Mouse (Mus musculus) lung, postnatal 36 days (tissue): ENCODE data around the gene Pgm3.
"Not testable (repeated sequence)": the region's sequence is repeated elsewhere in the genome, so short reads cannot be mapped to it uniquely, and the experiment has no call there.

Experiments used
- DNase-seq: peaks from one replicate; pipeline ENCODE4 v3.0.0; 2022; ENCODE audit warnings: mixed read lengths

Pgm3 gene

DNA sequence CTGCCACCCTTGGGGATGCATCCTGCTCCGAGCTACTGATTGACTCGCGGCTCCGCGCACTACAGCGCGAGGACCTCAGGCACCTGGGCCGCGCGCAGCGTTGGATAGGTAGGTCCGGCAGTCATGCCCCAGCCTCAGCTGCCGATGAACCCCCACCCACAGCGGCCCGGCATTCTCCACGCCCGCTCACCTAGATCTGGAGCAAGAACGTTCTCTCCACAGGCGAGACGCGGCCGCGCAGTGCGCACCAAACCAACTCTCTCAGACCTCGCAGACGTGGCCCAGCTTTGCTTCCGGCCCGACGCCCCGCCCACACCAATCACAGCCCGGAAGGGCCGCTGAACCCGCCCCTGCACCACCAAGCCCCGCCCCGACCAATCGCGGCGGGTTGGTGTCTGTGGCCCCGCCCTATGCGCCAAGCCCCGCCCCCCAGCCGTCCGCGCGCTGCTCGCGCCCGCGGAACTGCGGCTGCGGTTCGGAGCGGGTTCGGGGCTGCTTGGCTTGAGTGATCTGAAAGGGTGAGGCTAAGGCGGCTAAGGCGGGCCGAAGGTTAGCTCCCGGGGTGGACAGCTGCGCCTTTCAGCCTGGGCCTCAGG, at the start of gene Pgm3, which contains the start of gene Rwdd2a:
Gene Pgm3, minus strand, starts transcription at position 303 of the 596 bp plus-strand sequence.
Gene Rwdd2a, plus strand, starts transcription at position 452 of the 596 bp plus-strand sequence.
- peak; percentile 97 for DNase-seq

DNA sequence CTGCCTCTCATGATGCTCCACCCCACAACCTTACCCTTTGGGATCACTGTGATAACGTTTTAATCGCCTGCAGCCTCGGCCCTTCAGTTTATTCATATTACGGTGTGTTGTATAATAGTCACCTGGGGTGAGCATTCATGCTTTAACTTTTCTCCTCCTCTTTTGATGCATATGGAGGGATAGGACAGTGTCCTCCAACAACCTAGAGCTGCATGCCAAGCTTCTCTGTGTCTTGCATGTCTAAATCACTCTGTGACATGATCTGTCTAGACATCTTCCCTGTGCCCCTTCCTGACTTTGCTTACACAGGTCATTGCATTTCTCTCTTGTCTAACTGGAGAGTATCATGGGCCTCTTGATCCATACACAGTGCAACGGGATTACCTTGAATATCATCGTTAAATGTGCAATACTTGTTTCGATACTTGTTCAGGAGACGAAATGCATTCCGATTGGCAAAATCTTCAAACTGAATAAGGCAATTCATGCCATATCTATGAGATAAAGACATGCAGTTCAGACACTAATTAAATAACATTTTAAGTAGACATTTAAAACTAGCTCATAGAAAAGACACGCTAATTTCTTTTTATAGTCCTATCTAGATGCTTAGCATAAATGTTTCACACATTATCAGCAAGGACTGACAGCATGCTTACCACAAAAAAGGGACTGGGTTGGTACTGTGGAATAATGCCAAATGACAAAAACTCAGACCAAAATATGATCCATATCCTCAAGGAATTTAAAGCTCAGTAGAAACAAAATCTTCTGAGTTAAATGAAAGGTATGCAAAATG, 47.9 kb upstream of the Pgm3 start:
- no peak for DNase-seq

DNA sequence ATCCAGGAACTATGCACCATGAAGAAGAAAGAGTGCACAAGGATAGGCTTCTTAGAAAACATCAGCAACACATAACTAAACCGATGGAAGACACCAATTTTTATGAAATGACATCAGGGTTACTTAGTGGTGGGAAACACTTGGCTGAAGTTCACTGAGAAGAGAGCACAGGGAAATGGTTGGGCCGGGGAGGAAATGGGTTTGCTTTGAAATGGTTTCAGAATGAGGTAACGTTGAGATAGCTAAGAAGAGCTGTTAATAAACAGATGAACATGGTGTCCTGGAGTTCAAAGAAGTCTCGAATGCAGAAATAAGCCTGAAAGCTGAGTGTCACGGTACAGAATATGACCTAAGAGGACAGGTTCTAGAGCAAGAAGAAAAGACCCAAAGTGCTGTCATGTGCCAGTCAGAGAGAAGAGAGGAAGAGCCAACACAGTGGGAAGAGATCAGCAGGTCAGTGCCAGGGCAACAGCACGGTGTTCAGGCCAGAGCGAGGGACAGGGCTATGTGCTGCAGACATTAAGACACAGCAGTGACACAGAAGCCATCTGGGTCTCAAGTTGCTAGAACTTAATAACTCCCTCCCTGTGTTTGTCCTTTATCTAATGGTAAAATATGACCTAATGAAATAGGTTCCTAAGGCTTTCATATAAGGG, 46.3 kb upstream of the Pgm3 start:
- no peak for DNase-seq

DNA sequence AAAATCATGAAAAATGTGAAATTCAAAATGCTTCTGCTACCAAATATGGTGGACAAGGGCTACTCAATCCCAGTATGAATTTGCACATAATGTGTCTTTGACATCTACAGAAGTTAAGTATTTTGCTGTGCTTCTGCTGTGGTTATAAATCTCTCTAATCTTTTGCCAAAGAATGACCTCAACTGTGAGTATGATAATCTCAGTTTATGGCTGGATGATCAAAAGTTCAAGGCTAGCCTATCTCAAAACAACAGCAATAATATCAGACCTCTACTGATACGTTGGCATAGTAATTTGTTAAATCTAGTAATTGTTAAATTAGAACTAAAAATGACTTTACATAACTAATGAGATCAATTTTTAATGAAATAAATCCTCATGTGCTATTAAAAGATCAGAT, 44.1 kb upstream of the Pgm3 start:
- no peak for DNase-seq

DNA sequence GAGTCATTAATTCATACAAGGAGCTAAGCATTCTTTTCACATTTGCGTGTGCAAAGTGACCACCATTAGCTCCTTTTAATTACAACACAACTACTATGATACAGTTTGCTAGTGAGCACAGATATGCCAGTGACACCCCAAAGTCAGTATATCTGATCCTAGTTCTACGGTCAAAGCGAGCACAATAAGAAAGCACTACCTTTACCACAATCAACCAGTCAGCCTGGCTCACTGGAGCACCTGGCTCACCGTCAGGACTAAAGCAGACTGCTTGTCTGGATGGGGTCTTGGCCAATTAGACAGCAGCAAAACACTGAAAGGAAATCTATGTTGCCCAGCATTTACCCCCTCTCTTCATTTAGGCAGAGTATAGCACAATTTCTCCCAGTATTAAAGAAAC, 40.4 kb upstream of the Pgm3 start:
- DNase-seq: no peak

- peak; percentile 20 for DNase-seq
Observed at GRCm38 (mm10) chr9:86605776-86606175, 34.1 kb upstream of the Pgm3 start.

- DNase-seq: no peak
Observed at GRCm38 (mm10) chr9:86599723-86600303, 28.2 kb upstream of the Pgm3 start.

GRCm38 (mm10) chr9:86596983-86597382, 25.3 kb upstream of the Pgm3 start:
- not testable (repeated sequence) for DNase-seq

DNA sequence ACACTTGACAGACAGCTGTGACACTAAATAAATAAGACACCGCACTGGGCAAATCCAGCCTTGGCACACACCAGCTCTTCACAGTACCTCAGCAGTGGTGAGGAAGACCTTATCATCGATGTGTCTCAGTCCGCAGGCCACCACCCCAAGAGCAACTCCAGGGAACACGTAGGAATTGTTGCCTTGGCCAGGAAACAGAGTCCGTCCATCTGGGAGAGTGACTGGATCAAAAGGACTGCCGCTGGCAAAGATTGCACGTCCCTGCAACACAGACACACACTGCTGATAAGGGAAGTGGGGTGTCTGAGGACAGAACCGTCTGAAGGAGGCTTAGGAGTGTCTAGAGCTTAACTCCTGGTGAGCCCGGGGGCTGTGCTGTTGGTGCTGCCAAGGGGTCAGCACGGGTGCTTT, 22.7 kb upstream of the Pgm3 start:
- not testable (repeated sequence) for DNase-seq

DNA sequence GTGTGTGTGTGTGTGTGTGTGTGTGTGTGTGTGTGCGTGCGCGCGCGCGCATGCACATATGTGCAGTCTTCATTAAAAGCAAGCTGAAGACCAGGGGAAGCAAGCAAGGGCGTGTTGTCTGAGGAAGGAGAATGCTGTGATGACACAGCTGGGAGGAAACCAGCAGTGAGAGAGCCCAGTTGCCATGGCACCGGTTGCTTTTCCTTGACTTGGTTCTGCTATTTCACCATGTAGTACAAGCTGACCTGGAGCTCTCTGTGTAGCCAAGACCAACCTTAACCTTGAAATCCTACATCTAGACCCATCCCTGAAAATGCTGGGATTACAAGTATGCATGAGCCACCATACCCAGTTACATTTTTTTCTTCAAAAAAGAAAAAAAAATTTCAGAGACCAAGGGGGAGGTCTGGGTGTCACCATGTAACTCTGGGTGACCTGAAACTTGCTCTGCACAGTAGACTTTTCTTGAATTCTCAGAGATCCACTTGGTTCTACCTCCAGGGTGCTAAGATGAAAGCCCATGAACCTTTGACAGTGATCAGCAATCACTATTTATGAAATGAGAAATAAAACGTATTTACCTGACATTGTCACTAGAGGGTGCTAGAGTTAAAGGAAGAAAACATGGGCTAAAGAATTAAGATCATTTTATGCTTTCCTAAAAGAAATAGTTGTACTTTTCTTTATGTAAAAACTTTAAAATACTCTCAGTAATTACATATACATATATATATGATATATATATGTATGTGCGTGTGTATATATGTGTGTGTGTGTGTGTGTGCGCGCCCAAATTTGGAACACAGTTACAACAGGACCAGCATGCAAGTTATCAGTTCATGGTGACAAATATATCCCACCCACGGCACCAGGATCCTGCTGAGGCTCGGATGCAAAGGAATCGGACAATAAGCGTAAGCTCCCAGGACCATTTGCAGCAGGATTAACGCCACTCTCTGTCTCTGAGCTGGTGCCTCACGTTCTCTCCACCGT, 21.3 kb upstream of the Pgm3 start:
- peak; percentile 46 for DNase-seq

DNA sequence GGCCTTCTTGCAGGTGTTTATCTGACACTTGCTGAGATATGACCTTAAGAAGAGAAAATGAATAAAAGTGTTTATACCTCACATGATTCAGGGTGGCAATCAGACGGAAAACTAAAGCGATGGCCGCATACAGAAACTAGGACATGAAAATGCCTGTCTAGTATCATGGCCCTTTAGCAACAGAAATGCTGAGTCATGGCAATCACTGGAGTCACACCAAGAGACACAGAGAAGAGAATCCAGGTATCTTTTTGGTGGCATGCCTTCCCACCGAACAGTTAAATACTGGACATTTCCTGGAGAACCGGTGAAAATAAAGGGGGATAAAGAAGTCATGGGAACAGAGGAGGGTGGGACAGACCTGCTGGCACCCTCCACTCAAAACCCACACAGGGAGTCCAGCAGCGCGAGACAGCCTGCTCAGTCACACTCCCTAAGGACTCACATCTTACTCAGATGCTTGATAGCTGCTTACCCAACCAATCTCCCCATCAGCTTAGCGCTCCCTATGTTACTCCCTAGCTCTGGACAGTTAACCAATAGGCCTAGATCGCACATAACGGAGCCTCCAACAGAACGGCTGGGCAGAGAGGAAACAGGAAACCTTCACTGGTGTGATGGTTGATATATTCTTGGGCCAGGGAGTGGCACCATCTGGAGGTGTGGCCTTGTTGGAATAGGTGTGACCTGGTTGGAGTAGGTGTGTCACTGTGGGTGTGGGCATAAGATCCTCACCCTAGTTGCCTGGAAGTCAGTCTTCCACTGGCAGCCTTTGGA, 15.6 kb upstream of the Pgm3 start:
- no peak for DNase-seq

- peak; percentile 84 for DNase-seq
Observed at GRCm38 (mm10) chr9:86583740-86584139, 12.1 kb upstream of the Pgm3 start.

DNA sequence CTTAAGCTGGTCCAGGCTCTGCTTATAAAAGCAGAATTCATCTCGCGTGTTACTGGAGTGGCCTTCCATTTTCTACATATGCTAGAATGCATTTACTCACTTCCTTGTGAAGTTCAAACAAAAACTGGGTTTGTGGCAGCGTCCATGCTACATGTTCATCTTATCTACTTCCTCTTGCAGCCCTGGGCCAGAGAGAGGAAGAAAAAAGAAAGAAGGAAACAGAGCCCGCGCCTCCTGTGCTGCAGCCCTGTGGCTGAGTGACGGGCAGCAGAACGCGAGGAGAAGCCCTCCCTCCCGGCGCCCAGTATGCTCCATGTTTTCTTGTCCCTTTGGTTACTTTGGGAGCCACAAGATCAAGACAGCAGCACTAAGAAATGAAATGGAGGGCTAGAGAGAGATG, 8.0 kb upstream of the Pgm3 start:
- no peak for DNase-seq

- DNase-seq: no peak
Observed at GRCm38 (mm10) chr9:86575178-86575577, 3.5 kb upstream of the Pgm3 start.

GRCm38 (mm10) chr9:86573616-86574303, 2.1 kb upstream of the Pgm3 start:
- DNase-seq: no peak

GRCm38 (mm10) chr9:86572636-86573291, 1.1 kb upstream of the Pgm3 start:
- DNase-seq: peak; percentile 96

GRCm38 (mm10) chr9:86572196-86572595, 554 bp upstream of the Pgm3 start:
- no peak for DNase-seq

GRCm38 (mm10) chr9:86570946-86571345, 696 bp downstream of the Pgm3 start:
- peak; percentile 27 for DNase-seq

DNA sequence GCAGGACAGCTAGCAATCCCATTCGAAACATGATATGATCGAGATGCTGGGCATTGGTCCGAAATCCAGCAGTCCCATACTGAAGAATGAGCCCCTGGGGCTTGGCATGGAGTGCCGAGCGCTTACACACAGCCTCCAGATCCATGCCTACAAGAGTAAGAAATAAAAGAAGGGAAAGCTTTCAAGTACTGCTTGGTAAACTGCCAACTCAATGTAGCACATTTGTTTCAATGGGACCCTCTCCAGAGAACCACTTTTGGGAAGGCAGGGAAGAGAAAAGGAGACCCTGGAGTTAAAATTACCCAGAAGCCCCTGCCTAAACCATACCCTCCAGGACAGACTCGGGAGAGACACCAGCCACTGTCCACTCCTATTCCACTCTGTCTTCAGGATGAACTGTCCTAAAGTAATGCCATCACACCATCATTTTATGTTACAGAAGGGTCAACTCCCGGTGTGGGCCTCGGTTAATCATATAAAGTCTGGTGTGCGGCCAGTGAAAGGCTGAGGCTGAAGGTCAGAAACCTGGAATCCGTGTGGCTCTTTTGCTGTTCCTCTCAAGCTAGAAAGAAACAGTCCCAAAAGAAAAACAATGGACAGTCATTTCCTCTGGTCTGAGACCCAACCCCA, 1.3 kb downstream of the Pgm3 start:
- DNase-seq: no peak
